Mouse (Mus musculus): ENCODE measurements around the gene Cdipt. TPM values are rescaled to one million over a fixed set of nuclear protein-coding genes. Genes with fewer than 3 reads are reported as not detected.

The Cdipt gene
- polyA plus RNA-seq, 2 experiments: 84.8 to 123 TPM

DNA sequence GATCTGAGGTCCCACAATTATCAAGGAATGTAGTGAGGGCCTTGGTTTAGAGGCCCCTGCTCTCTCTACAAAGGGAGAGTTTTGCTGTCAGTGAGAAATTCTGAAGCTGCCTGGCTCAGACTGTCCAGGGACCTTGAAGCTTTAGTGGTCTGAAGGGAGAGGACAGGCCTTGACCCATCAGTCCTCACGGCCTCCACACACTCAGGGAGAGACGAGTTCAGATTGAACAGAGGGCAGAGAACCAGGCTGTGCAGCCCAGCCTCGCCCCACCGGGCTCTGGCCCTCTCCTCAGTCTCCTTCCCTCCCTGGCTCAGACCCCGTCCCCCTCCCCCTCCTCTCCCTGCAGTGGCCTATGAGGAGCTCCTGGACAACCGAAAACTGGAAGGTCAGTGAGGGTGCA is 8.4 kb upstream of the Cdipt start:
- no peak for TF ChIP-seq POLR2A (IDR thresholded peaks at IDR 0.05; ENCODE audit: borderline replicate concordance, extremely low read depth, insufficient read depth, insufficient read length)
- H3K27ac ChIP-seq (replicated peaks; ENCODE audit: low read depth, low read length): no peak overlapping the region
- no peak overlapping the region for H3K9ac ChIP-seq (ENCODE audit: low read depth, low read length, severe bottlenecking)
- no peak for DNase-seq (ENCODE audit: low spot score)
- H3K4me2 ChIP-seq (replicated peaks; ENCODE audit: low read depth, low read length, severe bottlenecking): no peak overlapping the region
- no peak for ATAC-seq (ENCODE audit: low FRiP score, low read depth)
- no peak overlapping the region for H3K4me3 ChIP-seq (replicated peaks; ENCODE audit: low read length)
- no peaks in the 10 kb centered on the region for H3K4me1 ChIP-seq (ENCODE audit: control insufficient read depth, insufficient read depth, low read length)
- WGBS: 69% methylated on average over 6 of the region's 6 CpGs
- peaks cover 20% of the 10 kb centered on the region for H3K27me3 ChIP-seq (ENCODE audit: control insufficient read depth, insufficient read depth, low read length)
- H3K9me3 ChIP-seq (ENCODE audit: control insufficient read depth, low read length): no peaks in the 10 kb centered on the region
- H3K36me3 ChIP-seq (ENCODE audit: control insufficient read depth, insufficient read depth, low read length): no peaks in the 10 kb centered on the region

GRCm38 (mm10) chr7:126975493-126975892 is 221 bp upstream of the Cdipt start:
- H3K4me3 ChIP-seq (replicated peaks; ENCODE audit: low read length): peak overlapping the region; percentile 97
- no peaks in the 10 kb centered on the region for H3K27me3 ChIP-seq (ENCODE audit: control insufficient read depth, insufficient read depth, low read length)
- peak overlapping the region; percentile 22; the same call in 1 of the 2 replicates for H3K27ac ChIP-seq (replicated peaks; ENCODE audit: low read depth, low read length)
- 0 out of 2 replicates have a peak overlapping the region, but pooled peaks have one; percentile 38 for H3K9ac ChIP-seq (ENCODE audit: low read depth, low read length, severe bottlenecking)
- peaks cover 7% of the 10 kb centered on the region; the same call in 1 of the 2 replicates for H3K4me1 ChIP-seq (ENCODE audit: control insufficient read depth, insufficient read depth, low read length)
- 12% methylated on average over 8 of the region's 8 CpGs for WGBS
- H3K9me3 ChIP-seq (ENCODE audit: control insufficient read depth, low read length): no peaks in the 10 kb centered on the region
- peaks cover 25% of the 10 kb centered on the region for H3K36me3 ChIP-seq (ENCODE audit: control insufficient read depth, insufficient read depth, low read length)
- DNase-seq (ENCODE audit: low spot score): no peak
- H3K4me2 ChIP-seq (replicated peaks; ENCODE audit: low read depth, low read length, severe bottlenecking): peak overlapping the region; percentile 80
- ATAC-seq (ENCODE audit: low FRiP score, low read depth): no peak
- TF ChIP-seq POLR2A (IDR thresholded peaks at IDR 0.05; ENCODE audit: borderline replicate concordance, extremely low read depth, insufficient read depth, insufficient read length): no peak

DNA sequence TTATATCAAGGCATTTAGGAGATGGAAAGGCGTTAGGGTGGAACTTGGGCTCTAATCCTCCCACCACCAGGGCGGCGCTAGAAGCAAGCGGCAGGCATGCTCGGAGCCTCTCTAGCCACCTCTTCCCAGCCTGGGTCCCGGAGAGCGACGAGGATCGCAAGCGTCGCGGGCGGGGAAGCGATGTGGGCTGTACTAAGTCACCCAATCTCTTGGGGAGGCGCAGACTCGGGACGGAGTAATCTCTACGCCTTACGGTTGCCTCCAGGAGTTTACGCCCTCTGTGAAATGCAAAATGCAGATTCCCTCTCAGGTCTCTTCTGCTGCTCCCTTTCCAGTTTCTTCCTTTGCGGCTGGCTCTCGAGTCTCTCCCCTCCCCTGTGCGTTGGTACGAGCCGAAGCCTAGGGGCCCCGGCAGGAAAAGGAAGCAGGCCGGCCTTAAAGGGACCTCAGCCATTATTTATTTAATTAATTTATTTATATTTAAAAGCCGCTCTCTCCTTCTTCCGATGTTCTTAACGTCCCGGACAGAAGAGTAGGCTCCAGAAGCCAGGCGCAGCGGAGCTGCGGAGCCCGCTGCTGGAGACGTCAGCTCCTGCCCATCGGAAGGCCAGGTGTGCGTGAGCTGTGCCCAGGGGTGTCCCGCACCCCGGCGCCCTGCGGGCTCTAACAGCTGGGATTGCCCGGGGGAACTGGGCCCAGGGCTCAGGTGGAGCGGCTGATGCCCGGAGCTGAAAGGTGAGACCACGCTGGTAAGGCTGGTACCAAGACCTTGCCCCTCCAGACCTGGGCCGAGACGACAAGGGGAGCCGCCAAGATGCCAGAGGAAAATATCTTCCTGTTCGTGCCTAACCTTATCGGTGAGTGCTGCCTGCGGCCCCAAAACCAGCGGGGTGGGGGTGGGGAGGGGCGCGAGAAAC is 494 bp downstream of the Cdipt start, which contains the start of gene Cdiptos:
Cdiptos (minus strand) TSS at position 149 of the 917 bp plus-strand sequence.
- ATAC-seq (ENCODE audit: low FRiP score, low read depth): peak; percentile 97
- H3K4me1 ChIP-seq (ENCODE audit: control insufficient read depth, insufficient read depth, low read length): peaks cover 7% of the 10 kb centered on the region; the same call in 1 of the 2 replicates
- H3K4me2 ChIP-seq (replicated peaks; ENCODE audit: low read depth, low read length, severe bottlenecking): peak within 1 kb of the TSS; percentile 80
- H3K4me3 ChIP-seq (replicated peaks; ENCODE audit: low read length): peak within 1 kb of the TSS; percentile 97
- DNase-seq (ENCODE audit: low spot score): peak; percentile 96
- TF ChIP-seq POLR2A (IDR thresholded peaks at IDR 0.05; ENCODE audit: borderline replicate concordance, extremely low read depth, insufficient read depth, insufficient read length): no peak
- H3K9me3 ChIP-seq (ENCODE audit: control insufficient read depth, low read length): no peaks in the 10 kb centered on the region
- H3K9ac ChIP-seq (ENCODE audit: low read depth, low read length, severe bottlenecking): peak within 1 kb of the TSS; percentile 96
- under 1% methylated on average over 55 of the region's 55 CpGs for WGBS
- H3K27ac ChIP-seq (replicated peaks; ENCODE audit: low read depth, low read length): peak within 1 kb of the TSS; percentile 94
- peaks cover 31% of the 10 kb centered on the region for H3K36me3 ChIP-seq (ENCODE audit: control insufficient read depth, insufficient read depth, low read length)
- H3K27me3 ChIP-seq (ENCODE audit: control insufficient read depth, insufficient read depth, low read length): no peaks in the 10 kb centered on the region

- H3K36me3 ChIP-seq (ENCODE audit: control insufficient read depth, insufficient read depth, low read length): peaks cover 33% of the 10 kb centered on the region
- H3K4me3 ChIP-seq (replicated peaks; ENCODE audit: low read length): peak overlapping the region; percentile 97
- peak overlapping the region; percentile 80 for H3K4me2 ChIP-seq (replicated peaks; ENCODE audit: low read depth, low read length, severe bottlenecking)
- peak overlapping the region; percentile 94; the same call in 1 of the 2 replicates for H3K27ac ChIP-seq (replicated peaks; ENCODE audit: low read depth, low read length)
- TF ChIP-seq POLR2A (IDR thresholded peaks at IDR 0.05; ENCODE audit: borderline replicate concordance, extremely low read depth, insufficient read depth, insufficient read length): no peak
- H3K4me1 ChIP-seq (ENCODE audit: control insufficient read depth, insufficient read depth, low read length): peaks cover 7% of the 10 kb centered on the region; the same call in 1 of the 2 replicates
- no peaks in the 10 kb centered on the region for H3K9me3 ChIP-seq (ENCODE audit: control insufficient read depth, low read length)
- WGBS: 27% methylated on average over 14 of the region's 14 CpGs
- H3K27me3 ChIP-seq (ENCODE audit: control insufficient read depth, insufficient read depth, low read length): no peaks in the 10 kb centered on the region
- DNase-seq (ENCODE audit: low spot score) (no peak), ATAC-seq (ENCODE audit: low FRiP score, low read depth) (no peak)
- H3K9ac ChIP-seq (ENCODE audit: low read depth, low read length, severe bottlenecking): peak overlapping the region; percentile 96
Measured at GRCm38 (mm10) chr7:126976878-126977459, 1.3 kb downstream of the Cdipt start.

DNA sequence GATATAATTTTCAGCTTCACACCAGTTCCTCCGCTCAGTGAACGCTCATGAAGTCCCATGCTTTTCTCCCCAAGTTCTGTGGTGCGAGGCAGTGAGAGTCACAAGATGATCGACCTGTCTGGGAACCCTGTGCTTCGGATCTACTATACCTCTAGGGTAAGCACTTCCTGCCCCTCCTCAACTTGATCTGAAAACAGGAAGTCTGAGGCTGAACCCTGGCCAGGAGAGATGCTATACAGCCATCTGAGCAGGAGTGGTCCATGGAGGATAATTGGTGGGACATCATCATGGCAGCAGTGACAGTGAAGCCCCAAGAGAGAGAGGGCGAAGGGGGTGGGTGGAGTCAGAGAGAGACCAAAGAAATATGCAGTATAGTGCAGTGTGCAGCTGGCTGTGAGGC is 3.1 kb downstream of the Cdipt start:
- H3K4me2 ChIP-seq (replicated peaks; ENCODE audit: low read depth, low read length, severe bottlenecking): no peak overlapping the region
- H3K27ac ChIP-seq (replicated peaks; ENCODE audit: low read depth, low read length): no peak overlapping the region
- H3K4me1 ChIP-seq (ENCODE audit: control insufficient read depth, insufficient read depth, low read length): peaks cover 7% of the 10 kb centered on the region; the same call in 1 of the 2 replicates
- no peaks in the 10 kb centered on the region for H3K9me3 ChIP-seq (ENCODE audit: control insufficient read depth, low read length)
- DNase-seq (ENCODE audit: low spot score): no peak
- no peak for ATAC-seq (ENCODE audit: low FRiP score, low read depth)
- H3K4me3 ChIP-seq (replicated peaks; ENCODE audit: low read length): no peak overlapping the region
- 90% methylated on average over 6 of the region's 6 CpGs for WGBS
- H3K9ac ChIP-seq (ENCODE audit: low read depth, low read length, severe bottlenecking): no peak overlapping the region
- peaks cover 33% of the 10 kb centered on the region for H3K36me3 ChIP-seq (ENCODE audit: control insufficient read depth, insufficient read depth, low read length)
- TF ChIP-seq POLR2A (IDR thresholded peaks at IDR 0.05; ENCODE audit: borderline replicate concordance, extremely low read depth, insufficient read depth, insufficient read length): no peak
- H3K27me3 ChIP-seq (ENCODE audit: control insufficient read depth, insufficient read depth, low read length): no peaks in the 10 kb centered on the region
